Mouse (Mus musculus) gastrocnemius, postnatal 25 days (tissue): ENCODE measurements around the gene Rhbdf1. TPM values are rescaled to one million over a fixed set of nuclear protein-coding genes. Genes with fewer than 3 reads are reported as not detected.
A peak's percentile ranks its signal among the peaks of the same experiment; 100 is the strongest.
"Not testable (repeated sequence)": the region's sequence is repeated elsewhere in the genome, so short reads cannot be mapped to it uniquely, and the experiment has no call there.

Experiments
- DNase-seq: peaks from one replicate; pipeline ENCODE4 v3.0.0; 2022
- total RNA-seq, 2 experiments: library from RNA; stranded (reverse); gene quantifications; 1 replicate in 1 of 2; 2 replicates in 1 of 2; pipeline ENCODE4 v1.2.3; 2021

Gene Rhbdf1
- total RNA-seq, 2 experiments from 2014 or later, result 22.1 to 25.4 TPM

DNA sequence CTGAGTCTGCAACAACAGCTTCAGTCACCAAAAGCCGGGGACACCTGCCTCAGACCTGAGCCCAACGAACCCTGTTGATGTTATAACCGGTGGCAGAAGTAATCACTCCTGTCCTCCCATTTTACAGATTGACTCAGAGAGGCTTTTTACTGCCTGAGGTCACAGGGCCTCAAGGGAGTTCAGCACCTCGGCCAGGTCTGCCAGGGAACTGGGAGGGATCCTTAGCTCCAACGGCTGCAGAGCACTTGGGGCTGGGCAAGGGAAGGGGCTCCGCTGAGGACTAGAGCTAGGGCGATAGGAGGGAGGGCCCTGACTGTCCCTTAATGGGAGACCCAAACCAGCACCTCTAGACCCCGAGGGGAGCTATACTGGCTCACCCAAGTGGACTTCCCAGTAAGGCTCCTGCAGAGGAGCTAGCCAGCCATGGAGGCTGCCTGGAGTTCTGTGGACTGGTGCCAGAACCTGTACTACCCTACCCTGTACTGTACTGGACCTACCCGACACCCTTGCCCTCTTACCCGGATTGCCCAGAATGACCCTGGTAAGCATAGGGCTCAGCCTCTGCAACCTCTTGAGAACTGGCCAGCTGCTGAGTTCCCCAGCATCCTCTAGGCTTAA lies 1.4 kb downstream of the Rhbdf1 start:
- DNase-seq, result no peak

DNA sequence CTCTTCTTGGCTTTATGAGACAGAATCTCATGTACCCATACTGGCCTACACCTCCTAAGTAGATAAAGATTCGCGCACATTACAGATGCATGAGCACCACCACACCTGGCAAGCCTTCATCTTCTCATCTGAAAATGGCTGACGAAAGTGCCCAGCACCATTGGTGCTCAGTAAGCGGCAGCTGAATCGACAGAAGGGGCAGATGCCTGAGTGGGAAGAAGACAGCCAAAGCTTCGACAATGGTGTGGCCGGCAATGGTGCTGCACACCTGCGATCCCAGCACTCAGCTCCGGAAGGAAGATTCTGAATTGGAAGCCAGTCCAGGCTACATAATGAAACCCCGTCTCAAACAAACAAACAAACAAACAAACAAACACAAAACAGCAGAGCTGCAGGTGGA lies 2.8 kb downstream of the Rhbdf1 start:
- no peak for DNase-seq

DNA sequence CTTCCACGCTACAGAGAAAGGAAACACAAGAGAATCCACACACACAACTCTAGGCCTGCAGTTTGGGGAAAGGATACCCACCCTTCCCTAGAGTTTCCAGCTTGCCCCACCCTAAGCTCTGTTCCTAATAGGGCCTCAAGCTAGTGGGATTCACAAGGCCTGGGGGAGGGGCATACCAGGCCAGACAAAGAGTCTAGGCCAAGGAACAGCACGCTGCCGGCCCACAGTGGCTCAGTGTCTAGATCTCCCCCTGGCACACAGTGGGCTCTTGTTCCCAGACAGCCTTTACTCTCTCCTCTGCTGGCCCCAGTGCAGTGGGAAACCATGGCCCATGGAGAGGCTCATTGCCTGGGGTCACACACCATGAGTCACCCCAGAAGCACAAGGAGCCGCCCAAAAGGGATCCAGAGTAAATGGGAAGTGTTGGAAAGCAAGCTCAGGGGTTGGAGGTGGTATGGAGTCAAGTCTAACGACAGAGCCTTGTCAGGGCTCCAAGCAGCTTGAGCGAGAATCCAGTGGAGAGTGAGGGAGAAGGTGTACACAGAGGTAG lies 3.5 kb downstream of the Rhbdf1 start:
- no peak for DNase-seq

DNA sequence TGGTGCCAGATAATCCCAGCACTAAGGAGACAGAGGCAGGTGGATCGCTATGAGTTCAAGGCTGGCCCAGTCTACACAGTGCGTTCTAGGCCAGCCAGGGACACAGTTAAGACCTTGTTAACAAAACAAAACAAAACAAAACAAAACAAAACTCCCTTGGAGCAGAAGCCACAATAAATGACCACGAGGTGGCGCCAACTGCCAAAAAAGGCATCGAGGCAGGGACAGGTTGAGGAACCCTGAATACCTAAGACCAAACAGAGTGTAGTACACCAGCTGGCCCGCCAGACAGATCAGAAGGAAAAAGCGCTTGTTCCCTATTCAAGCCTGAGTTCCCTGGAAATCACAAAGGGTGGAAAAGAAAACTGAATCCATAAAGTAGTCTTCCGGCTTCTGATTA lies 5.2 kb downstream of the Rhbdf1 start:
- DNase-seq, result no peak

DNA sequence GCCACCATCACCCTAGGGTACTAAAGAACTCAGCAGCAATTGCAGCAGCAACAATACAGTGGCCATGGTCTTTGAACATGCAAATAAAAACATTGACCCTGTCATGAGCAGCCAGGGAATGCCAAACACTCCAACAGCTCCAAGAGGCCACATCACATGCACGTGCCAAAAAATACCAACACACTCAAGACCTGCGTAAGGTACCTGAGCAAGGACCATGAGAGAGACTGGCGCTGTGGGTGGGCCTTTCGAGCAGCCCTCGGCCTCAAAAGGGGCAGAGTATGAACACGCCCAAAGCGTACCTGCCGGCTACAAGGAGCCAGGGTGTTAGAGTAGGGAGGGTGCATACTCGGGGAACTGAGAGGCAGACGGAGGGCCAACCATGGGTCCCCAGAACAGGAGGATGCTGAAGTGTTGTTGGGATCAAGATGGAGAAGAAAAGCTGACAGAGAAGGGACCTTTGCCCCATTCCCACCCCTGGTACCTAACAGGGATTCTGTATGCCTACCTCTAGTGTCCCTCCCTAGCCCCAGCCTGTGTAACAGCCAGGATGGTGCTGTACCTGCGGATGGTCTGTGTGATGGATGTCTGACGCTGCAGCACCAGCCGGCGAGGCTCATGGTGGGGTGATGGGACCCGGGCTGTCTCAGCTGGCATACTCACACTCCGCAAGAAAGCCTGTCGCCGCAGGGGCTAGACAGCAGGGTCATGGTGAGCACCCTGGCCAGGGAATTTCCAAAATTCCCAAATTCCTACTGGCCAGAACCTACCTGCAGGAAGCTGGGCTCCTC lies 6.5 kb downstream of the Rhbdf1 start:
- DNase-seq, result no peak

DNA sequence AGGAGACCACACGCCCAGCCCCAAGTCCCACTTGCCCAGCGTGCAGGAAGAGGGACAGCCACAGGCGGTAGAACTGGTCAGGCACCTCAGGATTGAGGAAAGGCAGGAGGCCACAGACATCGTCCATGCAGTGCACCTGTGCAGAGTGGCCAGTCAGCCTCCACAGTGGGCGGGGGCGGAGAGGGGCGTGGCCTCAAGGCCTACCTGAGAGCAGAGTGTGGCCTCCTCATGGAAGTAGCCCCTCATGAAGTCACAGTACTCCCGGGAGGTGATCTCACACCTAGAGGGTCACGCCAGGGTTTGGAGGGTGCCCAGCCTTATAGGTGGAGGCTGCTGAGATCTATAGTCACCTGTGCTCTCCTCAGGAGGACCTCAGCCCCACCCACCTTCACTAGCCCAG lies 11.5 kb downstream of the Rhbdf1 start:
- no peak for DNase-seq

DNA sequence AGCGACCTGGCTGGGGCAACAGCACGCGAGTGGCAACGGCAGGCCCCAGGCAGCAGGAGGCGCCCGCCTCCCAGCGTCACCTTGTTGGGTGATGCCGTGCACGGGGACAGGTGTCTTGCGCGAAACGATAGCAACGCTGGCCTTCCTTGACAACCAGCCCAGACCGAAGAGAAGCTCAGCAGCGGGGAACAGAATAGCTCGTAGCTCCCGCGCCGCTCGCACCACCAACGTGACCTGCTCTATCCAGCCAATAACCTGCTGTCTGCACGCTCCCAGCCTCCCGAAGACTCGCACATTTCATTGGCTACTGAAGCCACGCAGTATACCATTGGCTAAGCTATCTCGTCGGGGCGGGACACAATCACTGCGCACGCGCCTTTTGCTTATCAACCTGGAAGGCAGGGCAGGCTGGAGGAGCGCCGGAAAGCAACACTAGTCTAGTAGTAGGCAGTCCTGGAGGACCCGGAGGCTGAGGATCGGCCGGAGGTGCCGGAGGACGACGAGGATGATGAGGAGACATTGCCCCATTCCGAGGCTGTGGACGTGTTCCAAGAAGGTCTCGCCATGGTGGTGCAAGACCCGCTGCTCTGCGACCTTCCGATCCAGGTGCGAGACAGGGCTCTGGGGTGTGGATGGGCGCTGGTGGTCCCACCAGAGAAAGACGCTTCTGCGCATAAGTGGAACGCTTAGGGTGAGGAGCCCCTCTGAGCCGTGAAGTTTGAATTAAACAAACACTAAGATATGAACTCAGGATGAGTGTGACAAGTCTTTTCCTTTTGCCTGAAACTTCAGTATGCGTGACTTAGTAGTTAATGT lies 16.8 kb downstream of the Rhbdf1 start, which contains the start of gene Snrnp25:
Gene Snrnp25 (plus strand): TSS at position 358 of the 816 bp plus-strand sequence.
- peak; percentile 94 for DNase-seq

DNA sequence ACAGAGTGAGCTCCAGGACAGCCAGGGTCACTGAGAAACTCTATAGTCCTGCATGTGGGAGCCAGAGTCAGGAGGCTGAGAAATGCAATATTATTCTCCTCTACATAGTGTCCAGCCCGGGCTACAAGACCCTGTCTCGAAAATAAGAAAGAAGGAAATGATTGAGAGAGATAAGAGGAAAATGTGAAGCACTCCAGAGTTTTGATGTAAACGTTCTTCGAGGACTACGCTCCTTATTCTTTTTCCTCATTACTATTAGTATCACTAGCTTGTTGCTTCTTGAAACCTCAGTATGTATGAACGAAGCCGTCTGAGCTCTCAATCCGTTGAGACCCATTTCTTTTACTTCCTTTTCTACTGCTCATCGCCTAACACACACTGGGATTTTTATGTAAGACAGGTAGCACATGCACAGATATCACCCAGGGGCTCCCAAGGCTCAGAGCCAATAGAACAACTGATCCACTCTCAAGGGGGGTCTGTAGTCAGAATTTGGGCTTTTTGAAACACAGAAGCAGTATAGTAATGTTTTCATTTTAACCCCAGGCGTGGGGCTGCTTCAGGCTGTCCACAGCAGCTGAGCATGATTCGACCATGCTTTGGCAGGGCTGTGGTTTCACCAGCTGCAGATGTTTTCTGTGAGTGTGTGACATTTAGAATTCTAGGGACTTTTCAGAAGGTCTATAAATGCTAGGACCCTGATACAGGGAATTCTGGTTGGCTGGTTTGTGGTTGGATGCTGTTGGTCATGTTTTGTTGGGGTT lies 20.0 kb downstream of the Rhbdf1 start:
- DNase-seq, result no peak

DNA sequence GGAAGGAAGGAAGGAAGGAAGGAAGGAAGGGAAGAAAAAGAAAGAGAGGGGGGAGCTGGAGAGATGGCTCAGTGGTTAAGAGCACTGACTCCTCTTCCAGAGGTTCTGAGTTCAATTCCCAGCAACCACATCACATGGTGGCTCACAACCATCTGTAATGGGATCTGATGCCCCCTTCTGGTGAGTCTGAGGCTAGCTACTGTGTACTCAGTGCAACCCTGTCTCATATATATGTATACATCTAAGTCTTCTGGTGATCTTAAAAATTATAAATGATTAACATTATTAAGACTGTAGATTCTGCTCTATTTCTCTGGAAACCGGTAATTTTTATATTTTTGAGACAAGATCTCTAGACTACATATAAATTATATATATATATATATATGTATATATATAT lies 21.1 kb downstream of the Rhbdf1 start:
- DNase-seq, result not testable (repeated sequence)

DNA sequence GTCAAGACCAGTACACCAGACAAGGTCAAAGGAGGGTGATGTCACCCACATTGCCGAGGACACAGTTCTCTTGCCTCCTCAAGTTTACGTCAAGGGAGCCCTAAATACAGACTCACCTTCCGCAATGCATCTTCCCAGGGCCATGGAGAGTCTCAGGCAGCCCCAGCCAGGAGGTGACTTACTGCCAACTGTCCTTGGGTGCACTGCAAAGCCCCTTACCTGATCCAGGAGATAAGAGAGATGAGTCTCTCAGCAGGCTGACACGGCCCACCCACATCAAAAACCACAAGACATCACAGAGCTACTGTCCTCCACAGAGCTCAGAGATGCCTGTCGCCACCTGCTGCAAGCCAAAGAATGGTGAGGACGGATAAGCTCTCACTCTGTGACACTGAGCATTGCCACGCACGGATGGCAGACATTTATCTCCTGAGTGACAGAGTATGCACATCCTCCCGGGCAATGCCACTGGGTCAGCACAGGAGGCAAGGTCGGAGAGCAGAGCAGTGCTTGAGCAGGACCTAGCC lies 22.0 kb downstream of the Rhbdf1 start, which contains the start of gene Il9r:
Gene Il9r (minus strand): TSS at position 205 of the 527 bp plus-strand sequence.
- no peak for DNase-seq

DNA sequence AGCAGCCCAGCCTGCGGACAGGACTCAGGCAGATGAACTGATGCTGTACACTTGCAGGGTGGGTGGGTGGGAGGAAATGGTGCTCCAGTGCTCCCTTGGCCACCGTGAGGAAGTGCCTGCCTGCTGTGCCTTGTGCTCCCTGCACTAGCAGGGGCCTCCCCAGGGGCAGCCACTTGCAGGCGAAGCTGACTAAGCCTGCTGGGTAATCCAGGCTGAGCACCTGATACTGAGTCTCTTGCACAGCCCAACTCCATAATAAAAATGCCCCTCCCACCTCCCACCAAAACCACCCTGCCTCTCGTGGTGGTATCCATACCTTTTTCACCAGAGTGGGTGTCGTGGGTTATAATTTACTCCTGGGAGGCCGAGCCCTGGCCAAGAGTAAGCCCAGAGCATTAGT lies 22.9 kb downstream of the Rhbdf1 start:
- DNase-seq, result no peak

DNA sequence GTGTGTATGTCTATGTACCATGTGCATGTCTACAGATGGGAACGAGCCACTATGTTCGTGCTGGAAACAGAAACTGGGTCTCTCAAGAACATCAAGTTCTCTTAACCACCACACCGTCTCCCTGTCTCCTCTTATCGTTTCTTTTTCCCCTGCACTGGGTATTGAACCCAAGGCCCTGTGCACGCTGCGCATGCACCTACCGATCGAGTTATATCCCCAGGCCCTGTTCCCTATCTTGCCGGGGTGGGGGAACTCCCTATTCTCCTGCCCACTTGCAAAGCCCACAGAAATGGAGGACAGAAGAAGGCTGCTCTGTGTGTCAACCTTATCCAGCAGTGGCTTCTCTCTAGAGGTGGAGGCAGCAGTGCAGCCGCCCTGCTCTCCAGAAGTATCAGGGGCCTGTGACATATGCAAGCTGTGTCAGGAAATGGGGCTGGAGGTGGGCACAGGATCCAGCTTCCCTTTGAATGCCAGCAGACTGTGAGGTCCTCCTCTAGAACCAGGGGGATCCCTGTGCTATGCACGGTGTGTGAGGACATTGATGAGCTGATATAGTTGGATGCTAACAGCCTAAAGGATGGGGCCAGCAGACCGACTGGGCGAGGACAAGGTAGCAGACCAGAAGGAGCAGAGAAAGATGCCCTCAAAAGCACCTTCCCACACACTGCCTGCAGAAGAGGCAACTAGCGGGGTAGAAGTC lies 23.7 kb downstream of the Rhbdf1 start:
- DNase-seq, result no peak

DNA sequence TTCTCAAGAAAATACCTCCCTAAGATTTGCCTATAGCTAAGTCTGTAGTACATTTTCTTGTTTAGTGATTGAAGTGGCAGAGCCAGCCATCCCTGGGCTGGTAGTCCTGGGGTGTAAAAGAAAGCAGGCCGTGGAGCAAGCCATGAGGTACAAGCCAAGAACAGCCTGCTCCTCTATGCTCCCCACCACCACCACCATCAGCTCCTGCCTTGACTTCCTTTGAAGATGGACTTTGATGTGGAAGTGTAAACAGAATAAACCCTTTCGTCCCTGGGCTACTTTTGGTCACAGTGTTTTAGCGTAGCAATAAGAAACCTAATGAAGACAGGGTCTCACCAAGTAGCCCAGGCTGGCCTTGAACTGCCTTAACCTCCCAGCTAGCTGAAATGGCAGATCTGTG lies 24.3 kb downstream of the Rhbdf1 start:
- no peak for DNase-seq

DNA sequence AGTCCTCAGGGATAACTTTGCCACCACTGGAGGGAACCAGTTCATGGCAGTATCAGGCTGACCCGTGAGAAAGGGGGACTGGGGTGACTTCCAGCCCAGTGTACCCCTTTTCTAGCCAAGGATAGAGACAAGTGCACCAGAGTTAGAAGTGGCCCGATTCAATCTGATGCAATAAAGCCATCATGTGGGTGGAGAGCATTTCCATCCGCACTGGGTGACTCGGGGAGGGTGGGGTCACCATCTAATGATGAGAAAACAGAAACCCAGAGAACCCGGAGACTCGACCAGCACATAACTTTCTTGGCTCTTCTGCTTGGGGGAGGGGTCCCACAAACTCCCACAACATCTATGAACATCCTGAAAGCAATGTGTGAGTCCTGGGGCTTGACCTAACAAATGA lies 25.4 kb downstream of the Rhbdf1 start:
- DNase-seq, result no peak

DNA sequence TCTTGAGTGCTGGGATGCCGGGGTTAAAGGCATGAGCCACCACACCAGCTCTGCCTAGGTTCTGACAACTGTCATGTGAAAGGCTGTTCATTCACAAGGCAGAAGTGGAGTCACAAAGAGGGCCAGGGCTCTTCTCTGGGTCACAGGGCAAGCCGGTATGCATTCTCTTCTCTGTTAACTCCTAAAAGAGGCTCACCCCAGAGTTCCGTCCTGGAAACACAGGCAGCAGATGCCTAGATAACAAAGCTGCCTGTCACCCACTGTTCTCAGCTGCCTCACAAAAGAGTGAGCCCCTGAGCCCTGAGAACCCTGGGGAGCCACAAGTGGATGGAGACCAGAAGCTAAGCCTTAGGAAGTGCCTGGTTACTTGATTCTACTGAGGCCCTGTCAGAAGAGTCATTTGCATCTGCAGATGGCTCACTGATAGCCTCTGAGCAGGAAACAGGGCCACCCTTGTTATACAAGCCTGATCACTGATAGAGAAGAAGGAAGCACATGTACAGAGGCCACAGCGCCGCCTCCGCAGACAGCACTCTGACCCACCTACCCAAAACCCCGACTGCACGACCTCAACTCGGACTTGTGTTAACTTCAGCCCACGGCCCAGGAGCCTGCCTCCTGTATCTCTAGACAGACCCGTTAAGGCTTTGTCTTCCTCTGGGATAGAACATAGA lies 26.1 kb downstream of the Rhbdf1 start:
- no peak for DNase-seq

DNA sequence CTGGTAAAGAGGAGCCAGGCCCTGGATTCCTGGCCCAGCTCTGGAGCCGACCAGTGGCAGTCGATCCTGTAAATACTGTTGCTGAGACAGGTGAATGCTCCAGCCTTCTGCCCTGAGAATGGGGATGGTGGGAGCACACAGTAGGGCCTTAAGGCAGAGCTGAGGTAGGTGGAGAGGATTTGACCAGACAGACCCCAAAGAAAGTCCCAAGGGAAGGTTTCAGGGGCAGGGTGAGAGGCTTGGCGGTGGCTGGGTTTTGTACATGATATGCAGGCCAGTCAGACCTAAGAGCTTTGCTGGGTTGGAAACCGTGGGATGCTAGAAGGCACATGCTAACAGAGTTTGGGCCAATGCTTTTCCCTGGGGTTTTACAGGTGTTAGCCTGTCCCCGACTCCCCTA lies 27.5 kb downstream of the Rhbdf1 start:
- DNase-seq, result no peak

DNA sequence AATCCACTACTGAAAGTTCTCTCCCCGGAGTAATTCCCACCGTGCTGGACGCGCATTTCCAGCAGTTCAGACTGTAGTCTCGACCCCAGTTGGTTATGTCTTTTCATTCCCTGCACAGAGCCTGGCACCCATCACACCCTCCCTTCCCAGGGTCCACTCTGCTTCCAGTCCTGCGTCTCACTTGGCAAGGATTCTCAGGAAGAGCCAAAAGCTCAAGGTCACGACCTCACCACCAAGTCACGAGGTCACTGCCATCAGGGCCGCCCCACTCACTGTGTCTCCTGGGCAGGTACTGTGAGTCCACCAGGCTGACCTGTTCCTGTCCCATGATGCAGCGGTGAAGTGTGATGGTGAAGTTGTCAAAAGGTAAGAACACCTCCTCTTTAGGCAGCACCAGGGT lies 28.0 kb downstream of the Rhbdf1 start:
- DNase-seq, result no peak

DNA sequence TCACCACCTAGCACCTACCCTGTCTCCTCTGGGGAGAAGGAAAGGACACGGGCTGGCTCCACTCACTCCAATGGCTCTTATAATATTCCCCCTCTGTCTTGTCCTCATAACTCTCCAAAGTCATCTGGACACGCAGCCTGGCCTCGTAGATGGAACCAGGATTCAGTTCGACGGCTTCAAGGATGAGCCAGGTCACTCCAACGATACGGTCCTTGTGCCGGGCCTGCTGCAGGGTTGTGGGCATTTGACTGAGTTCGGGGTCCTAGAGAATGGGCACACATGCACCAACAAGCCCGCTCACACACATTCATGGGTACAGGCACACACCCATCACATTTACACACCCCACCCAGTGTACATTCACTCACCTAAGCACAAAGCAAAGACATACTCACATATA lies 28.9 kb downstream of the Rhbdf1 start:
- no peak for DNase-seq

DNA sequence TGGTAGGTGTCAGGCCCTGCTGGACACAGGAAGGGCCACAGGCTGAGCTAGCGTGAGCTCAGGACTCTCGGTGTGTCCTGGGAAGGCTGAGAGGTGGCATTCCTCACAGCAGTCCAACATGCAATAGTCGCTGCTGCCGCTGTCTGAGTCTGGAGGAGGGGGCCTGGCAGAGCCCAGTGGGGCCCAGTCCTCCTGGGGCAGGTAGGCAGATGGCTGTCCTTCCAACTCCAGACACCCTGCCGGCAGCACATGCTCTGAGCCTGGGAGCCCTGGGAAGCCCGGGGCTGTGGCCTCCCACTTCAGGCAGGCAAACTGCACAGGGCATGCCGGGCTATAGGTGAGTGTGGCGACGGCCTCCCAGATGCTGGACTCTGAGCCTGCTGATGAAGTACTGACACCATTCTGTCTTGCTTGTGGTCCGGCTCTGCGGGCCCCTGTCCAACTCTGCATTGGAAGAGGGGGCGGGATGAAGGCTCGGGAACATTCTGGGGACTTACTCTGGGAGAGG lies 31.4 kb downstream of the Rhbdf1 start:
- DNase-seq, result no peak

DNA sequence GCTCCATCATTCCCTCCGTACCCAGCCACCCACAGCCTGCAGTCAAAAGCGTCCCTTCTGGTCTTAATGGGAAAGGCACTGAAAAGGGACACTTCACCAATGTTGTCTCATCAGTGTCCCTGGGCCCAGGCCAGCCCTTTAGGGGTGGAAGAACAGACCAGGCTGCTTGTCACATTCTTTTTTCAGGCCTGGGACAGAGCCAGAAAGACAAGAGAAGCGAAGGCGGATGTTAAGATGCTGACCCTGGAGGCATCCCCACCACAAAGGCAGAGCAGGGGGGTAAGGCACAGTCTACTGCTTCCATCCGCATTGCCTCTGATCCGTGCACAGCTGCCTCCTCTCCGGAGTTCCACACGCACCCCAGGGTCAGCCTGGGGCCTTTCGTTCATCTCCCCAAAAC lies 32.0 kb downstream of the Rhbdf1 start:
- no peak for DNase-seq
